ENCODE assay signal across 18 mouse cellular contexts in genomic region chr8:56252314-56252713, GRCm38 (mm10).
"Had no signal": no experiment of that assay in that cellular context is flagged by ENCODE, and none has a peak within 500 bp of the region (broad histone marks: within the 10 kb centered on the region; RNA-seq: fewer than 3 reads in every experiment).

No protein-coding gene starts in this region.

- H3K36me3 ChIP-seq: liver, embryonic 15.5 days; lung, embryonic 15.5 days; midbrain, embryonic 13.5 days; midbrain, embryonic 15.5 days; neural tube, embryonic 12.5 days; stomach, embryonic 15.5 days had no signal

- H3K27me3 ChIP-seq: liver, embryonic 15.5 days; lung, embryonic 15.5 days; megakaryocyte, embryonic 14.5 days; midbrain, embryonic 13.5 days; midbrain, embryonic 15.5 days; neural tube, embryonic 12.5 days; stomach, embryonic 15.5 days had no signal

- DNase-seq: liver, postnatal 0 days; lung, adult 2 months; lung, postnatal 14 days; lung, postnatal 36 days; retina, postnatal 1 day; right cerebral cortex, adult 18-20 months; right cerebral cortex, postnatal 25 days; right cerebral cortex, postnatal 4 days; thymus, adult 2 months; thymus, postnatal 25 days; thymus, postnatal 4 days had no signal

- H3K4me3 ChIP-seq: liver, embryonic 15.5 days; lung, embryonic 15.5 days; megakaryocyte, embryonic 14.5 days; midbrain, embryonic 13.5 days; midbrain, embryonic 15.5 days; neural tube, embryonic 12.5 days; stomach, embryonic 15.5 days had no signal

- H3K4me1 ChIP-seq: liver, embryonic 15.5 days; lung, embryonic 15.5 days; megakaryocyte, embryonic 14.5 days; midbrain, embryonic 13.5 days; midbrain, embryonic 15.5 days; neural tube, embryonic 12.5 days; stomach, embryonic 15.5 days had no signal

- H3K9me3 ChIP-seq: liver, embryonic 15.5 days; lung, embryonic 15.5 days; midbrain, embryonic 13.5 days; midbrain, embryonic 15.5 days; neural tube, embryonic 12.5 days; stomach, embryonic 15.5 days had no signal
